20 mouse cellular contexts compared by ENCODE assay signal in genomic region chr9:43330426-43330825, GRCm38 (mm10). TPM values are rescaled to one million over a fixed set of nuclear protein-coding genes. Genes with fewer than 3 reads are reported as not detected.
A peak's percentile ranks its signal among the peaks of the same experiment; 100 is the strongest.
DNase-seq lines count a peak whose midpoint lies in the region; ATAC-seq and TF ChIP-seq lines count a peak whose summit lies in the region.
"Had no signal": no experiment of that assay in that cellular context is flagged by ENCODE, and none has a peak within 500 bp of the region (broad histone marks: within the 10 kb centered on the region; RNA-seq: fewer than 3 reads in every experiment).

No protein-coding gene starts in this region.

- no peaks in the 10 kb centered on the region for H3K36me3 ChIP-seq in forebrain, embryonic 10.5 days (replicated peaks)
- no peaks in the 10 kb centered on the region for H3K36me3 ChIP-seq in forebrain, embryonic 11.5 days (ENCODE audit: control insufficient read depth, insufficient read depth, low read length)
- no peaks in the 10 kb centered on the region for H3K36me3 ChIP-seq in intestine, embryonic 15.5 days
- H3K36me3 ChIP-seq: embryonic facial prominence, embryonic 12.5 days; heart, embryonic 13.5 days; liver, embryonic 15.5 days; midbrain, embryonic 12.5 days; neural tube, embryonic 12.5 days; stomach, embryonic 15.5 days had no signal

- no peaks in the 10 kb centered on the region for H3K9me3 ChIP-seq in forebrain, embryonic 10.5 days
- no peaks in the 10 kb centered on the region for H3K9me3 ChIP-seq in forebrain, embryonic 11.5 days (ENCODE audit: control insufficient read depth, low read length)
- H3K9me3 ChIP-seq in intestine, embryonic 15.5 days, result no peaks in the 10 kb centered on the region
- H3K9me3 ChIP-seq: embryonic facial prominence, embryonic 12.5 days; forebrain, embryonic 13.5 days; heart, embryonic 13.5 days; liver, embryonic 15.5 days; midbrain, embryonic 12.5 days; neural tube, embryonic 12.5 days; stomach, embryonic 15.5 days had no signal

- no peak for TF ChIP-seq CTCF in layer of hippocampus, adult 2 months (conservative IDR thresholded peaks at IDR 0.05)

- H3K27ac ChIP-seq in forebrain, embryonic 10.5 days, result 0 out of 2 replicates have a peak overlapping the region, but pooled peaks have one; percentile 3
- H3K27ac ChIP-seq in forebrain, embryonic 11.5 days (ENCODE audit: low read depth, low read length), result no peak overlapping the region
- peak overlapping the region; percentile 85; the same call in 1 of the 2 replicates for H3K27ac ChIP-seq in layer of hippocampus, adult 2 months
- no peak overlapping the region for H3K27ac ChIP-seq in intestine, embryonic 15.5 days
- H3K27ac ChIP-seq: embryonic facial prominence, embryonic 12.5 days; forebrain, embryonic 13.5 days; heart, embryonic 13.5 days; hindbrain, embryonic 14.5 days; liver, embryonic 15.5 days; midbrain, embryonic 12.5 days; neural tube, embryonic 12.5 days; stomach, embryonic 15.5 days had no signal

- peaks cover 25% of the 10 kb centered on the region for H3K27me3 ChIP-seq in forebrain, embryonic 10.5 days (ENCODE audit: poor library complexity, severe bottlenecking)
- no peaks in the 10 kb centered on the region for H3K27me3 ChIP-seq in forebrain, embryonic 11.5 days (ENCODE audit: control insufficient read depth, insufficient read depth, low read length)
- H3K27me3 ChIP-seq in intestine, embryonic 15.5 days (replicated peaks), result no peaks in the 10 kb centered on the region
- H3K27me3 ChIP-seq: embryonic facial prominence, embryonic 12.5 days; forebrain, embryonic 13.5 days; liver, embryonic 15.5 days; neural tube, embryonic 12.5 days; stomach, embryonic 15.5 days had no signal

- WGBS in forebrain, embryonic 10.5 days, result 58% methylated on average over 5 of the region's 5 CpGs
- WGBS in forebrain, embryonic 11.5 days, result 42% methylated on average over 5 of the region's 5 CpGs
- 51% methylated on average over 5 of the region's 5 CpGs for WGBS in intestine, embryonic 15.5 days

- DNase-seq in forebrain, embryonic 10.5 days (ENCODE audit: extremely low spot score, low spot score), result no peak
- DNase-seq in forebrain, embryonic 11.5 days (ENCODE audit: low spot score), result no peak
- peak in 1 of 2 experiments; percentile 15 for DNase-seq in layer of hippocampus, adult 2 months (ENCODE audit: low spot score in 2 of 2)
- no peak for DNase-seq in layer of hippocampus, postnatal 25 days (ENCODE audit: extremely low spot score in 1 of 2, low spot score in 1 of 2)
- peak; percentile 33 for DNase-seq in ZHBTc4 (ENCODE audit: low read depth, low spot score)
- peak; percentile 60 to 78 for DNase-seq in cerebellum, postnatal 10 days
- DNase-seq in c-Kit-positive CD71-positive TER-119-positive erythroid progenitor cells, embryonic 14.5 days (ENCODE audit: low spot score), result no peak
- DNase-seq: adrenal gland, adult 2 months; gastrocnemius, postnatal 10 days; kidney, adult 2 months; thymus, postnatal 36 days had no signal

- H3K4me3 ChIP-seq in forebrain, embryonic 10.5 days, result no peak overlapping the region
- no peak overlapping the region for H3K4me3 ChIP-seq in forebrain, embryonic 11.5 days (ENCODE audit: low read depth, low read length)
- no peak overlapping the region for H3K4me3 ChIP-seq in layer of hippocampus, adult 2 months
- no peak overlapping the region for H3K4me3 ChIP-seq in intestine, embryonic 15.5 days (replicated peaks)
- H3K4me3 ChIP-seq: embryonic facial prominence, embryonic 12.5 days; forebrain, embryonic 13.5 days; heart, embryonic 13.5 days; liver, embryonic 15.5 days; midbrain, embryonic 12.5 days; neural tube, embryonic 12.5 days; stomach, embryonic 15.5 days had no signal

- no peak overlapping the region for H3K4me2 ChIP-seq in forebrain, embryonic 11.5 days (ENCODE audit: low read depth, low read length, severe bottlenecking)
- H3K4me2 ChIP-seq in intestine, embryonic 15.5 days (replicated peaks), result no peak overlapping the region
- H3K4me2 ChIP-seq: embryonic facial prominence, embryonic 12.5 days; forebrain, embryonic 13.5 days; heart, embryonic 13.5 days; hindbrain, embryonic 14.5 days; liver, embryonic 15.5 days; midbrain, embryonic 12.5 days; neural tube, embryonic 12.5 days; stomach, embryonic 15.5 days had no signal

- ATAC-seq in forebrain, embryonic 11.5 days (replicated peaks; ENCODE audit: low FRiP score), result no peak
- no peak for ATAC-seq in intestine, embryonic 15.5 days
- ATAC-seq: forebrain, embryonic 13.5 days had no signal

- H3K4me1 ChIP-seq in forebrain, embryonic 10.5 days, result peaks cover 17% of the 10 kb centered on the region; the same call in 1 of the 2 replicates
- H3K4me1 ChIP-seq in forebrain, embryonic 11.5 days (replicated peaks; ENCODE audit: control insufficient read depth, insufficient read depth, low read length), result no peaks in the 10 kb centered on the region
- H3K4me1 ChIP-seq in intestine, embryonic 15.5 days (replicated peaks), result no peaks in the 10 kb centered on the region
- H3K4me1 ChIP-seq: forebrain, embryonic 13.5 days; liver, embryonic 15.5 days; stomach, embryonic 15.5 days had no signal

- no peak overlapping the region for H3K9ac ChIP-seq in forebrain, embryonic 11.5 days (ENCODE audit: low read length)
- no peak overlapping the region for H3K9ac ChIP-seq in intestine, embryonic 15.5 days
- H3K9ac ChIP-seq: embryonic facial prominence, embryonic 12.5 days; forebrain, embryonic 13.5 days; heart, embryonic 13.5 days; hindbrain, embryonic 14.5 days; liver, embryonic 15.5 days; midbrain, embryonic 12.5 days; neural tube, embryonic 12.5 days; stomach, embryonic 15.5 days had no signal

RNA-seq across cellular contexts. Expression of gene Trim29, which starts 19.8 kb away (rescaled TPM):
- 1.2 and 1.4 TPM in 2 replicates for polyA plus RNA-seq in forebrain, embryonic 10.5 days (2016; fragmentation: Nextera tagmentation; extraction: Ambion mirVana)
- 1.3 and 1.6 TPM in 2 replicates for polyA plus RNA-seq in forebrain, embryonic 11.5 days (2014; fragmentation: Nextera tagmentation; extraction: Ambion mirVana)
- under 1 TPM; 0.32 to 0.44 TPM for total RNA-seq in layer of hippocampus, adult 2 months (2021)
- total RNA-seq in layer of hippocampus, postnatal 25 days (2021), result under 1 TPM; 0.34 to 0.35 TPM
- 1.3 and 1.7 TPM in 2 replicates for polyA plus RNA-seq in intestine, embryonic 15.5 days (2015; fragmentation: Nextera tagmentation; extraction: Ambion mirVana)
- polyA plus RNA-seq: forebrain, embryonic 13.5 days; hindbrain, embryonic 14.5 days had no signal

Comparison
In these comparisons a context has a peak if more than half of its experiments do, and no peak if none do; other contexts are left out.
1. H3K27ac ChIP-seq: peak in forebrain, embryonic 10.5 days (single experiment) and layer of hippocampus, adult 2 months (single experiment); none in forebrain, embryonic 11.5 days (single experiment) and intestine, embryonic 15.5 days (single experiment).
2. DNase-seq: peak in ZHBTc4 (single experiment) and cerebellum, postnatal 10 days (2 of 2); none in forebrain, embryonic 10.5 days (single experiment), forebrain, embryonic 11.5 days (single experiment), layer of hippocampus, postnatal 25 days (0 of 2) and c-Kit-positive CD71-positive TER-119-positive erythroid progenitor cells, embryonic 14.5 days (single experiment).